Comparison of ENCODE assay signal across 9 mouse cellular contexts in genomic region chr8:44933478-44933877, GRCm38 (mm10). TPM values are rescaled to one million over a fixed set of nuclear protein-coding genes. Genes with fewer than 3 reads are reported as not detected.
DNase-seq lines count a peak whose midpoint lies in the region; ATAC-seq and TF ChIP-seq lines count a peak whose summit lies in the region.
"Had no signal": no experiment of that assay in that cellular context is flagged by ENCODE, and none has a peak within 500 bp of the region (broad histone marks: within the 10 kb centered on the region; RNA-seq: fewer than 3 reads in every experiment).

No protein-coding gene starts in this region.

- H3K4me3 ChIP-seq in heart, embryonic 16.5 days (ENCODE audit: low read length), result peak overlapping the region; percentile 89; the same call in 1 of the 2 replicates
- H3K4me3 ChIP-seq in embryonic facial prominence, embryonic 10.5 days, result peak overlapping the region; percentile 79
- peak overlapping the region; percentile 73; the same call in 1 of the 2 replicates for H3K4me3 ChIP-seq in forebrain, postnatal 0 days (ENCODE audit: low read depth, low read length)
- peak overlapping the region; percentile 70 for H3K4me3 ChIP-seq in midbrain, embryonic 14.5 days (replicated peaks; ENCODE audit: low read depth, low read length)

- no peak for ATAC-seq in heart, embryonic 16.5 days (replicated peaks; ENCODE audit: extremely low read depth, insufficient read depth, low FRiP score)
- ATAC-seq in forebrain, postnatal 0 days, result no peak
- ATAC-seq in midbrain, embryonic 14.5 days (ENCODE audit: low FRiP score, low TSS enrichment), result no peak

- H3K4me2 ChIP-seq in heart, embryonic 16.5 days (ENCODE audit: low read depth, low read length), result peak overlapping the region; percentile 85
- H3K4me2 ChIP-seq in forebrain, postnatal 0 days (ENCODE audit: low read depth), result peak overlapping the region; percentile 95
- H3K4me2 ChIP-seq in midbrain, embryonic 14.5 days (ENCODE audit: low read length), result peak overlapping the region; percentile 80

- no peaks in the 10 kb centered on the region for H3K27me3 ChIP-seq in heart, embryonic 16.5 days (ENCODE audit: control insufficient read depth, insufficient read depth, low read length)
- H3K27me3 ChIP-seq in embryonic facial prominence, embryonic 10.5 days (replicated peaks; ENCODE audit: low read depth, poor library complexity, severe bottlenecking), result 0 out of 2 replicates have a peak, but pooled peaks cover 6% of the 10 kb centered on the region
- H3K27me3 ChIP-seq in forebrain, postnatal 0 days (ENCODE audit: insufficient read depth, low read length), result no peaks in the 10 kb centered on the region; the same call in 1 of the 2 replicates
- H3K27me3 ChIP-seq in midbrain, embryonic 14.5 days (ENCODE audit: control insufficient read depth, insufficient read depth, low read length), result no peaks in the 10 kb centered on the region

- WGBS in heart, embryonic 16.5 days, result 43% methylated on average over 6 of the region's 6 CpGs
- 43% methylated on average over 6 of the region's 6 CpGs for WGBS in embryonic facial prominence, embryonic 10.5 days
- 52% methylated on average over 6 of the region's 6 CpGs for WGBS in forebrain, postnatal 0 days
- 39% methylated on average over 6 of the region's 6 CpGs for WGBS in midbrain, embryonic 14.5 days

- peaks cover 7% of the 10 kb centered on the region; the same call in 1 of the 2 replicates for H3K9me3 ChIP-seq in heart, embryonic 16.5 days (replicated peaks; ENCODE audit: control insufficient read depth, low read length)
- peaks cover 5% of the 10 kb centered on the region; the same call in 1 of the 2 replicates for H3K9me3 ChIP-seq in embryonic facial prominence, embryonic 10.5 days
- no peaks in the 10 kb centered on the region for H3K9me3 ChIP-seq in forebrain, postnatal 0 days (ENCODE audit: low read length)
- no peaks in the 10 kb centered on the region for H3K9me3 ChIP-seq in midbrain, embryonic 14.5 days (ENCODE audit: control insufficient read depth, low read length)

- H3K4me1 ChIP-seq in heart, embryonic 16.5 days (ENCODE audit: control insufficient read depth, insufficient read depth, low read length), result no peaks in the 10 kb centered on the region
- H3K4me1 ChIP-seq in embryonic facial prominence, embryonic 10.5 days, result peaks cover 8% of the 10 kb centered on the region; the same call in 1 of the 2 replicates
- H3K4me1 ChIP-seq in forebrain, postnatal 0 days (ENCODE audit: insufficient read depth), result no peaks in the 10 kb centered on the region
- H3K4me1 ChIP-seq in midbrain, embryonic 14.5 days (ENCODE audit: control insufficient read depth, insufficient read depth, low read length), result peaks cover 5% of the 10 kb centered on the region

- H3K27ac ChIP-seq in heart, embryonic 16.5 days (ENCODE audit: low read length), result no peak overlapping the region
- no peak overlapping the region for H3K27ac ChIP-seq in embryonic facial prominence, embryonic 10.5 days (replicated peaks)
- H3K27ac ChIP-seq in forebrain, postnatal 0 days (ENCODE audit: low read depth, low read length), result no peak overlapping the region
- no peak overlapping the region for H3K27ac ChIP-seq in midbrain, embryonic 14.5 days (replicated peaks; ENCODE audit: low read depth, low read length)

- no peak for DNase-seq in heart, postnatal 14 days
- DNase-seq in embryonic facial prominence, embryonic 10.5 days (ENCODE audit: low spot score), result no peak
- DNase-seq in forebrain, postnatal 0 days, result peak; percentile 14
- DNase-seq in midbrain, embryonic 14.5 days, result peak; percentile 64
- no peak for DNase-seq in gastrocnemius, postnatal 4 days (ENCODE audit: low spot score in 2 of 2)
- no peak for DNase-seq in spleen, adult 18-20 months
- DNase-seq in left cerebral cortex, postnatal 10 days (ENCODE audit: extremely low spot score in 1 of 2, low spot score in 2 of 2), result no peak

- H3K36me3 ChIP-seq in heart, embryonic 16.5 days (ENCODE audit: control insufficient read depth, insufficient read depth), result 0 out of 2 replicates have a peak, but pooled peaks cover 2% of the 10 kb centered on the region
- no peaks in the 10 kb centered on the region for H3K36me3 ChIP-seq in embryonic facial prominence, embryonic 10.5 days (replicated peaks)
- H3K36me3 ChIP-seq in forebrain, postnatal 0 days (ENCODE audit: insufficient read depth), result no peaks in the 10 kb centered on the region
- H3K36me3 ChIP-seq in midbrain, embryonic 14.5 days (ENCODE audit: control insufficient read depth, insufficient read depth, low read length), result no peaks in the 10 kb centered on the region
- H3K36me3 ChIP-seq: G1E had no signal

- H3K9ac ChIP-seq in heart, embryonic 16.5 days (ENCODE audit: low read length), result no peak overlapping the region
- H3K9ac ChIP-seq in forebrain, postnatal 0 days, result peak overlapping the region; percentile 68; the same call in 1 of the 2 replicates
- no peak overlapping the region for H3K9ac ChIP-seq in midbrain, embryonic 14.5 days (replicated peaks; ENCODE audit: low read length)

- TF ChIP-seq CTCF in forebrain, postnatal 0 days (IDR thresholded peaks at IDR 0.05; ENCODE audit: low read depth), result no peak

- intact Hi-C loops in heart, postnatal 14 days (cut with DNase I), result no loop called here
- intact Hi-C loops in left cerebral cortex, postnatal 10 days (cut with DNase I), result loop anchor here (10.0 kb wide), 1 partner anchor 559 kb away; no protein-coding TSS in a partner anchor

RNA-seq across cellular contexts. Expression of gene Fat1, which starts 1.8 kb away (rescaled TPM):
- polyA plus RNA-seq in heart, embryonic 16.5 days (2015; fragmentation: Nextera tagmentation; extraction: Ambion mirVana), result 10.4 and 13.8 TPM in 2 replicates
- 10 to 100 TPM; 23.6 to 24.9 TPM for total RNA-seq in heart, postnatal 14 days (2021)
- polyA plus RNA-seq in embryonic facial prominence, embryonic 10.5 days (2016; fragmentation: Nextera tagmentation; extraction: Ambion mirVana), result 17.2 and 18.6 TPM in 2 replicates
- 47.0 and 66.7 TPM in 2 replicates for total RNA-seq in forebrain, postnatal 0 days (2014; rRNA removed)
- 6.4 and 8.0 TPM in 2 replicates for polyA plus RNA-seq in forebrain, postnatal 0 days (2015; fragmentation: Nextera tagmentation; extraction: Ambion mirVana)
- polyA plus RNA-seq in midbrain, embryonic 14.5 days (2014; fragmentation: Nextera tagmentation; extraction: Ambion mirVana), result 22.8 and 23.5 TPM in 2 replicates
- 10 to 100 TPM; 47.8 to 48.1 TPM for total RNA-seq in gastrocnemius, postnatal 4 days (2021)
- 10 to 100 TPM; 37.0 to 42.9 TPM for total RNA-seq in left cerebral cortex, postnatal 10 days (2021)
- polyA plus RNA-seq: G1E had no signal

Comparison
In these comparisons a context has a peak if more than half of its experiments do, and no peak if none do; other contexts are left out.
1. DNase-seq: peak in forebrain, postnatal 0 days (single experiment) and midbrain, embryonic 14.5 days (single experiment); none in heart, postnatal 14 days (0 of 2), embryonic facial prominence, embryonic 10.5 days (single experiment), gastrocnemius, postnatal 4 days (0 of 2), spleen, adult 18-20 months (0 of 2) and left cerebral cortex, postnatal 10 days (0 of 2).
2. Peak in every context shown above with its lines, with median percentiles within 50 percentile points of each other: H3K4me2 ChIP-seq and H3K4me3 ChIP-seq.